Mouse (Mus musculus): Measurements from ENCODE around the gene Rnf150. TPM values are rescaled to one million over a fixed set of nuclear protein-coding genes. Genes with fewer than 3 reads are reported as not detected.

Rnf150 gene
- polyA plus RNA-seq, 1 experiment from 2014 or later: 1.5 TPM

GRCm38 (mm10) chr8:82858541-82859342 lies 4.4 kb upstream of the Rnf150 start:
- H3K4me3 ChIP-seq (ENCODE audit: low read length): no peak overlapping the region
- no peaks in the 10 kb centered on the region for H3K9me3 ChIP-seq (ENCODE audit: control insufficient read depth, low read length)
- H3K27me3 ChIP-seq (ENCODE audit: control insufficient read depth, insufficient read depth, low read depth, low read length): no peaks in the 10 kb centered on the region
- 0 out of 2 replicates have a peak, but pooled peaks cover 2% of the 10 kb centered on the region for H3K4me1 ChIP-seq (replicated peaks; ENCODE audit: control insufficient read depth, insufficient read depth, low read length)
- H3K9ac ChIP-seq (ENCODE audit: low read length): no peak overlapping the region
- H3K4me2 ChIP-seq (ENCODE audit: low read depth, low read length): no peak overlapping the region
- H3K36me3 ChIP-seq (ENCODE audit: control insufficient read depth, insufficient read depth, low read length): no peaks in the 10 kb centered on the region
- WGBS: 55% methylated on average over 9 of the region's 9 CpGs
- H3K27ac ChIP-seq (ENCODE audit: low read length): no peak overlapping the region
- no peak for ATAC-seq (ENCODE audit: low read depth)

GRCm38 (mm10) chr8:82859343-82859620 lies 3.9 kb upstream of the Rnf150 start:
- Histone ChIP-seq H3K4me3 (ENCODE audit: low read length) (no peak overlapping the region), H3K4me1 (replicated peaks; ENCODE audit: control insufficient read depth, insufficient read depth, low read length) (0 out of 2 replicates have a peak, but pooled peaks cover 2% of the 10 kb centered on the region), H3K9ac (ENCODE audit: low read length) (no peak overlapping the region), H3K36me3 (ENCODE audit: control insufficient read depth, insufficient read depth, low read length) (no peaks in the 10 kb centered on the region), H3K9me3 (ENCODE audit: control insufficient read depth, low read length) (no peaks in the 10 kb centered on the region), H3K27ac (ENCODE audit: low read length) (no peak overlapping the region), H3K27me3 (ENCODE audit: control insufficient read depth, insufficient read depth, low read depth, low read length) (no peaks in the 10 kb centered on the region), H3K4me2 (ENCODE audit: low read depth, low read length) (no peak overlapping the region)
- WGBS: 39% methylated on average over 2 of the region's 2 CpGs
- ATAC-seq (ENCODE audit: low read depth): no peak

- no peaks in the 10 kb centered on the region for H3K36me3 ChIP-seq (ENCODE audit: control insufficient read depth, insufficient read depth, low read length)
- peak overlapping the region; percentile 88 for H3K9ac ChIP-seq (ENCODE audit: low read length)
- H3K4me3 ChIP-seq (ENCODE audit: low read length): peak overlapping the region; percentile 81
- peak overlapping the region; percentile 47 for H3K27ac ChIP-seq (ENCODE audit: low read length)
- no peaks in the 10 kb centered on the region for H3K27me3 ChIP-seq (ENCODE audit: control insufficient read depth, insufficient read depth, low read depth, low read length)
- H3K9me3 ChIP-seq (ENCODE audit: control insufficient read depth, low read length): no peaks in the 10 kb centered on the region
- H3K4me1 ChIP-seq (replicated peaks; ENCODE audit: control insufficient read depth, insufficient read depth, low read length): peaks cover 6% of the 10 kb centered on the region
- under 1% methylated on average over 67 of the region's 80 CpGs for WGBS
- ATAC-seq (ENCODE audit: low read depth): peak; percentile 78
- H3K4me2 ChIP-seq (ENCODE audit: low read depth, low read length): peak overlapping the region; percentile 88
These were observed 777 bp downstream of the Rnf150 start for GRCm38 (mm10) chr8:82863745-82864520.

- peak; percentile 43; the same call in 1 of the 2 replicates for ATAC-seq (ENCODE audit: low read depth)
- H3K4me1 ChIP-seq (replicated peaks; ENCODE audit: control insufficient read depth, insufficient read depth, low read length): peaks cover 6% of the 10 kb centered on the region
- H3K4me3 ChIP-seq (ENCODE audit: low read length): peak overlapping the region; percentile 81
- 2% methylated on average over 10 of the region's 10 CpGs for WGBS
- H3K9me3 ChIP-seq (ENCODE audit: control insufficient read depth, low read length): no peaks in the 10 kb centered on the region
- no peaks in the 10 kb centered on the region for H3K36me3 ChIP-seq (ENCODE audit: control insufficient read depth, insufficient read depth, low read length)
- no peak overlapping the region; the same call in 1 of the 2 replicates for H3K27ac ChIP-seq (ENCODE audit: low read length)
- peak overlapping the region; percentile 88 for H3K9ac ChIP-seq (ENCODE audit: low read length)
- no peaks in the 10 kb centered on the region for H3K27me3 ChIP-seq (ENCODE audit: control insufficient read depth, insufficient read depth, low read depth, low read length)
- H3K4me2 ChIP-seq (ENCODE audit: low read depth, low read length): peak overlapping the region; percentile 88
These were observed 1.3 kb downstream of the Rnf150 start for GRCm38 (mm10) chr8:82864521-82864818.

- H3K9ac ChIP-seq (ENCODE audit: low read length): no peak overlapping the region
- whole genome bisulfite sequencing: 48% methylated on average over 5 of the region's 5 CpGs
- no peak for ATAC-seq (ENCODE audit: low read depth)
- peaks cover 10% of the 10 kb centered on the region for H3K4me1 ChIP-seq (replicated peaks; ENCODE audit: control insufficient read depth, insufficient read depth, low read length)
- H3K4me3 ChIP-seq (ENCODE audit: low read length): peak overlapping the region; percentile 81
- H3K27ac ChIP-seq (ENCODE audit: low read length): no peak overlapping the region
- H3K4me2 ChIP-seq (ENCODE audit: low read depth, low read length): peak overlapping the region; percentile 88
- no peaks in the 10 kb centered on the region for H3K9me3 ChIP-seq (ENCODE audit: control insufficient read depth, low read length)
- no peaks in the 10 kb centered on the region for H3K27me3 ChIP-seq (ENCODE audit: control insufficient read depth, insufficient read depth, low read depth, low read length)
- H3K36me3 ChIP-seq (ENCODE audit: control insufficient read depth, insufficient read depth, low read length): no peaks in the 10 kb centered on the region
These were observed 2.1 kb downstream of the Rnf150 start for GRCm38 (mm10) chr8:82865239-82865638.

- H3K4me1 ChIP-seq (replicated peaks; ENCODE audit: control insufficient read depth, insufficient read depth, low read length): peaks cover 14% of the 10 kb centered on the region
- H3K4me3 ChIP-seq (ENCODE audit: low read length): no peak overlapping the region
- ATAC-seq (ENCODE audit: low read depth): no peak
- H3K4me2 ChIP-seq (ENCODE audit: low read depth, low read length): no peak overlapping the region
- no peaks in the 10 kb centered on the region for H3K9me3 ChIP-seq (ENCODE audit: control insufficient read depth, low read length)
- no peaks in the 10 kb centered on the region for H3K36me3 ChIP-seq (ENCODE audit: control insufficient read depth, insufficient read depth, low read length)
- no peak overlapping the region for H3K9ac ChIP-seq (ENCODE audit: low read length)
- H3K27me3 ChIP-seq (ENCODE audit: control insufficient read depth, insufficient read depth, low read depth, low read length): no peaks in the 10 kb centered on the region
- no peak overlapping the region for H3K27ac ChIP-seq (ENCODE audit: low read length)
- 62% methylated on average over 1 of the region's 1 CpGs for WGBS
These were observed 3.1 kb downstream of the Rnf150 start for GRCm38 (mm10) chr8:82866251-82866650.

- WGBS: 40% methylated on average over 4 of the region's 4 CpGs
These were observed 7.8 kb downstream of the Rnf150 start for GRCm38 (mm10) chr8:82870840-82871490.

GRCm38 (mm10) chr8:82871986-82872385 lies 8.8 kb downstream of the Rnf150 start:
- Histone ChIP-seq H3K36me3 (ENCODE audit: control insufficient read depth, insufficient read depth, low read length) (no peaks in the 10 kb centered on the region), H3K27me3 (ENCODE audit: control insufficient read depth, insufficient read depth, low read depth, low read length) (no peaks in the 10 kb centered on the region), H3K4me3 (ENCODE audit: low read length) (no peak overlapping the region), H3K27ac (ENCODE audit: low read length) (no peak overlapping the region), H3K9ac (ENCODE audit: low read length) (no peak overlapping the region), H3K4me1 (replicated peaks; ENCODE audit: control insufficient read depth, insufficient read depth, low read length) (peaks cover 12% of the 10 kb centered on the region; the same call in 1 of the 2 replicates), H3K4me2 (ENCODE audit: low read depth, low read length) (no peak overlapping the region), H3K9me3 (ENCODE audit: control insufficient read depth, low read length) (no peaks in the 10 kb centered on the region)
- 83% methylated on average over 4 of the region's 4 CpGs for WGBS
- ATAC-seq (ENCODE audit: low read depth): no peak

More at GRCm38 (mm10) chr8:82870840-82871490, 7.8 kb downstream of the Rnf150 start:
- H3K27ac ChIP-seq (ENCODE audit: low read length): 0 out of 2 replicates have a peak overlapping the region, but pooled peaks have one; percentile 39
- H3K36me3 ChIP-seq (ENCODE audit: control insufficient read depth, insufficient read depth, low read length): no peaks in the 10 kb centered on the region
- peaks cover 12% of the 10 kb centered on the region for H3K4me1 ChIP-seq (replicated peaks; ENCODE audit: control insufficient read depth, insufficient read depth, low read length)
- no peak overlapping the region for H3K4me3 ChIP-seq (ENCODE audit: low read length)
- H3K9me3 ChIP-seq (ENCODE audit: control insufficient read depth, low read length): no peaks in the 10 kb centered on the region
- ATAC-seq (ENCODE audit: low read depth): peak; percentile 69
- no peaks in the 10 kb centered on the region for H3K27me3 ChIP-seq (ENCODE audit: control insufficient read depth, insufficient read depth, low read depth, low read length)
- H3K9ac ChIP-seq (ENCODE audit: low read length): no peak overlapping the region
- H3K4me2 ChIP-seq (ENCODE audit: low read depth, low read length): no peak overlapping the region

- Histone ChIP-seq H3K4me2 (ENCODE audit: low read depth, low read length) (no peak overlapping the region), H3K27ac (ENCODE audit: low read length) (no peak overlapping the region), H3K9ac (ENCODE audit: low read length) (no peak overlapping the region), H3K4me1 (replicated peaks; ENCODE audit: control insufficient read depth, insufficient read depth, low read length) (peaks cover 12% of the 10 kb centered on the region; the same call in 1 of the 2 replicates), H3K27me3 (ENCODE audit: control insufficient read depth, insufficient read depth, low read depth, low read length) (no peaks in the 10 kb centered on the region), H3K36me3 (ENCODE audit: control insufficient read depth, insufficient read depth, low read length) (no peaks in the 10 kb centered on the region), H3K4me3 (ENCODE audit: low read length) (no peak overlapping the region), H3K9me3 (ENCODE audit: control insufficient read depth, low read length) (no peaks in the 10 kb centered on the region)
- WGBS: 81% methylated on average over 2 of the region's 2 CpGs
- no peak for ATAC-seq (ENCODE audit: low read depth)
These were observed 10.9 kb downstream of the Rnf150 start for GRCm38 (mm10) chr8:82874102-82874501.
